Mouse (Mus musculus) limb, embryonic 14.5 days (tissue): ENCODE measurements around the gene Gtf2h4. TPM values are rescaled to one million over a fixed set of nuclear protein-coding genes. Genes with fewer than 3 reads are reported as not detected.
A peak's percentile ranks its signal among the peaks of the same experiment; 100 is the strongest.

Experiments
- ATAC-seq: fragments of 200-750 bp; cut with Nextera tagmentation; 2 replicates; pipeline ENCODE4 v1.8.0; 2017; ENCODE audit warnings: low read depth, moderate number of reproducible peaks, moderate TSS enrichment; ENCODE audit not compliant: low FRiP score
- DNase-seq: peaks from one replicate; pipeline ENCODE4 v3.0.0-alpha.2; 2015; ENCODE audit warnings: low spot score
- H3K27ac ChIP-seq: fragments of 300-500 bp; sonication (generic); replicated peaks from 2 replicates; pipeline ENCODE4 v1.5.1; 2014; ENCODE audit warnings: low read depth, mild to moderate bottlenecking, low read length, moderate library complexity, mixed read lengths
- H3K27me3 ChIP-seq: fragments of 300-500 bp; sonication (generic); 2 replicates; pipeline ENCODE4 v1.6.1; 2014; ENCODE audit warnings: low read length, mixed read lengths; ENCODE audit not compliant: control insufficient read depth, insufficient read depth
- H3K36me3 ChIP-seq: fragments of 300-500 bp; sonication (generic); 2 replicates; pipeline ENCODE4 v1.6.1; 2014; ENCODE audit warnings: mild to moderate bottlenecking, low read length, moderate library complexity, mixed read lengths; ENCODE audit not compliant: control insufficient read depth, insufficient read depth
- H3K4me1 ChIP-seq: fragments of 300-500 bp; sonication (generic); 2 replicates; pipeline ENCODE4 v1.6.1; 2014; ENCODE audit warnings: antibody characterized with exemption, low read length, mixed read lengths; ENCODE audit not compliant: control insufficient read depth, insufficient read depth
- H3K4me2 ChIP-seq: fragments of 300-500 bp; sonication (generic); replicated peaks from 2 replicates; pipeline ENCODE4 v1.6.1; 2014; ENCODE audit warnings: low read depth, mild to moderate bottlenecking, low read length, moderate library complexity; ENCODE audit not compliant: severe bottlenecking
- H3K4me3 ChIP-seq: fragments of 300-500 bp; sonication (generic); replicated peaks from 2 replicates; pipeline ENCODE4 v1.5.1; 2014; ENCODE audit warnings: low read length
- H3K9ac ChIP-seq: fragments of 300-500 bp; sonication (generic); 2 replicates; pipeline ENCODE4 v1.6.1; 2014; ENCODE audit warnings: mild to moderate bottlenecking, low read depth, low read length, moderate library complexity; ENCODE audit not compliant: severe bottlenecking
- H3K9me3 ChIP-seq: fragments of 300-500 bp; sonication (generic); 2 replicates; pipeline ENCODE4 v1.6.1; 2016; ENCODE audit warnings: low read length; ENCODE audit not compliant: control insufficient read depth
- POLR2A ChIP-seq: fragments of 200-500 bp; IDR thresholded peaks from 2 replicates; pipeline ENCODE4 v1.8.0; 2012; ENCODE audit warnings: inconsistent platforms, mild to moderate bottlenecking, moderate library complexity, borderline replicate concordance; ENCODE audit not compliant: insufficient read depth, insufficient read length; ENCODE audit errors: extremely low read depth
- WGBS: fragments of 180-500 bp; shearing (Covaris S2); extraction: QIAGEN DNeasy Blood & Tissue Kit; methylation state at CpG from one replicate; pipeline ENCODE4 v1.1.7; 2014; 5-methylcytosine and 5-hydroxymethylcytosine counted together
- polyA plus RNA-seq, 2 experiments: library from polyadenylated mRNA; depleted of rRNA in 1 of 2; stranded (reverse) in 1 of 2; unstranded in 1 of 2; fragments of >200 nt; fragmentation: Nextera tagmentation in 1 of 2; extraction: Ambion mirVana in 1 of 2; gene quantifications; 2 replicates each; pipeline versions ENCODE4 v1.2.1 to v1.2.3; 2012 to 2014

The Gtf2h4 gene
- polyA plus RNA-seq, 2 experiments, result 40.7 to 43.0 TPM

DNA sequence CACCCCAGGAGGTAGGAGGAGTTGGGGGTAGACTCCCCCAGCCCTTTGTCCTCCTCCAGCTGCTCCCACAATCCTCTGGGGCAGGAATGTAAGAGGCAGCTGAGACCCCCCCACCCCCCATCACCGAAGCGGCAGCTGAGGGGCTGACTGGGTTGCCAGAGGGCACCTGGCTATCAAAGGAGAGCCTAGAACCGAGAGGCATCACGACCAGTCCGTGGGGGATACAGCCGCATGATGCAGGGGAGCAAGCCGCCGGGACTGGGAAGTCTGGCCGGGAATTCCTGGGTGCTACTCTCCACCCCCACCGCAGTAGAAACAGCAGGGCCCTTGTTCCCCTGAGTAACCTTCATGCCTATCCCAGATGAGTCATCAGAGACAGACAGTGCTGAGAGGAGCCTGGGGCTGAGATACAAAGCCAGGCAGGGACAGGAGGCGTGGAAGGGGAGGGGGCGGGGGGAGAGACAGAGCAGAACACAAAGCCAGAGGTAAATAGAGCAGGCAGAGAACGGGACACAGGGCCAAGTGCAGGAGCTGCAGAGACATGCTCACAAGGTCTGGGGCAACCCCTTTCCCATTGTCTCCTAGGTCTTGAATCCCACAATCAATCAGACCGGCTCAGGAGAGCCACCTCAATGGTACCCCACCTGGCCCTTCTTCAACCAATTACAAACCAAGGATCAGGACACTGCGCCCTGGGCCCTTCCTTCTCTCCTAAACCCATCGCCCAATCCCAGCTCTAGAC lies 24.4 kb upstream of the Gtf2h4 start:
- H3K4me3 ChIP-seq, result peak overlapping the region; percentile 28
- DNase-seq (peak; percentile 43), ATAC-seq (peak; percentile 16; the same call in 1 of the 2 replicates)
- H3K4me1 ChIP-seq, result peaks cover 39% of the 10 kb centered on the region
- no peaks in the 10 kb centered on the region; the same call in 1 of the 2 replicates for H3K27me3 ChIP-seq
- H3K36me3 ChIP-seq, result peaks cover 16% of the 10 kb centered on the region
- 11% methylated on average over 16 of the region's 16 CpGs for WGBS
- no peak for TF ChIP-seq POLR2A
- H3K4me2 ChIP-seq, result peak overlapping the region; percentile 43
- H3K9me3 ChIP-seq, result 0 out of 2 replicates have a peak, but pooled peaks cover 4% of the 10 kb centered on the region
- H3K27ac ChIP-seq, result peak overlapping the region; percentile 21; the same call in 1 of the 2 replicates
- peak overlapping the region; percentile 34 for H3K9ac ChIP-seq

DNA sequence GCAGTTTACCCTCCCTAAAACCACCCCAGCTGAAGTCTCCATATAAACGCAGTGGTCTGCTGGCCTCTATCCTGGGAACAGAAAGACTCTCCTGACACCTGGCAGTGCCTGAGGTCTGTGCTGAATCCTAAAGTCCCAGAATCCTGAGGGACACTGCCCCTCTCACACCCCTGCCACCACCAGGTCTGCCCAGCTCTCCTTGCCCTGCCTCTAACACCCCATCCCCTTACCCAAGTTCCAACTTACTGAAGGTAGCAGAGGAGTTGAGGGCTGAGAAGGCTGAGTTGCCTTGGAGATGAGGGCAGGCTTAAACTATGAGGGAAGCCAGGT lies 23.9 kb upstream of the Gtf2h4 start:
- peak overlapping the region; percentile 28 for H3K4me3 ChIP-seq
- peak overlapping the region; percentile 34 for H3K9ac ChIP-seq
- no peaks in the 10 kb centered on the region; the same call in 1 of the 2 replicates for H3K27me3 ChIP-seq
- WGBS, result 57% methylated on average over 1 of the region's 1 CpGs
- no peak overlapping the region for H3K27ac ChIP-seq
- peaks cover 35% of the 10 kb centered on the region for H3K4me1 ChIP-seq
- DNase-seq (no peak), ATAC-seq (no peak)
- peak overlapping the region; percentile 43 for H3K4me2 ChIP-seq
- peaks cover 22% of the 10 kb centered on the region for H3K36me3 ChIP-seq
- TF ChIP-seq POLR2A, result no peak
- 0 out of 2 replicates have a peak, but pooled peaks cover 4% of the 10 kb centered on the region for H3K9me3 ChIP-seq

DNA sequence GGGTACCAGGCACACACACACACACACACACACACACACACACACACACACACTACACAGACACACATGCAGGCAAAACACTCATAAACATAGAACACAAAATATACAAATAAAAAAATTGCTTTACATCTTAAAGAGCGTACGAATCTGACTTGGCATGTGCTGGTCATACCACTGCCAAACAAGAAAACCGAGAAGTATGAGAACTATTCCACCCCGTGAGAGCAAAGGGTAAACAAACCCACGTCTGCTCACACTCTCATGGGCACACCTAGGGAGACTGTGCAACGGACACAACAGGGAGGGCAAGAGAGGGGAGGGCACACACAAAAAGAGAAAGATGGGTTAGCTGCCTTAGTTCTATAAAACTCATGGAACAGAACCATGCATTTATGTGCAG lies 23.2 kb upstream of the Gtf2h4 start:
- Histone ChIP-seq H3K36me3 (peaks cover 29% of the 10 kb centered on the region), H3K27me3 (no peaks in the 10 kb centered on the region), H3K4me3 (no peak overlapping the region), H3K27ac (no peak overlapping the region), H3K9me3 (0 out of 2 replicates have a peak, but pooled peaks cover 4% of the 10 kb centered on the region), H3K4me2 (peak overlapping the region; percentile 43; the same call in 1 of the 2 replicates), H3K4me1 (peaks cover 28% of the 10 kb centered on the region), H3K9ac (no peak overlapping the region)
- DNase-seq, result no peak
- 57% methylated on average over 6 of the region's 6 CpGs for WGBS
- no peak for ATAC-seq
- TF ChIP-seq POLR2A, result no peak

DNA sequence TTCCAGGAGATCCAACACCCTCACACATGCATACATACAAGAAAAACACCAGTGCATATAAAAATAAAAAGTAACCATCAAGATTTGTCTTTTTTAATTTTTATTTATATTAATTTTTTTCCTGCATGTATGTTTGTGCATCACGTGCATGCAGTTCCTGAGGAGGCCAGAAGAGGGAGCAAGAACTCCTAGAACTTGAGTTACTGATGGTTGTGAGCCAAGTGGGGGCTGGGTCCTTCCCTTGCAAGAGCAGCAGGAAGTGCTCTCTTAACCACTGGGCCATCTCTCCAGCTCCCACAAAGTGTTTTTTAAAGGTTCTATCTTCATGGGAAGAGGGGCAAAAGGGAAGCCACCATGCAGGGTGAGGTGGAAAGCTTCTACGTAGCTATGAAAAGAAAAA lies 21.8 kb upstream of the Gtf2h4 start:
- ATAC-seq (no peak), DNase-seq (no peak)
- 95% methylated on average over 2 of the region's 2 CpGs for WGBS
- no peaks in the 10 kb centered on the region for H3K27me3 ChIP-seq
- TF ChIP-seq POLR2A, result no peak
- no peak overlapping the region for H3K9ac ChIP-seq
- H3K4me1 ChIP-seq, result peaks cover 27% of the 10 kb centered on the region
- H3K9me3 ChIP-seq, result 0 out of 2 replicates have a peak, but pooled peaks cover 4% of the 10 kb centered on the region
- H3K4me2 ChIP-seq, result no peak overlapping the region
- H3K4me3 ChIP-seq, result no peak overlapping the region
- peaks cover 42% of the 10 kb centered on the region for H3K36me3 ChIP-seq
- H3K27ac ChIP-seq, result no peak overlapping the region

DNA sequence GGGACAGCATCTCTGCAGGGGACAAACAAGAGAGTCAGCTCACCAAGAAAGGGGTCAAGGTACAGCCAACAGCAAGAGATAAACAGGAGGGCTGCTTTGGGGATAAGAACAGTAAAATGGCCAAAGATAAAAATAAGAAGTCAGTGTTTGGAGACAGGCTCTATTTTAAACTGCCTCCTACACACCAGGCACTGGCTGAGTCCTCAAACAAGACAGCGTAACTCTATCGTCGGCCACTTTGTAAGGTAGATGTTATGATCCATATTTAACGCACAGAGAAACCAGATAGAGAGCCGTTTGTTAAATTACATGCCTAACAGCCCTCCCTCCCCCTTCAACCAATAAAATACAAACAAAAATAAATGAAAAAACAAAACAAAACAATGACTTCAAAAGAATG lies 20.4 kb upstream of the Gtf2h4 start:
- Histone ChIP-seq H3K4me3 (no peak overlapping the region), H3K4me2 (no peak overlapping the region), H3K27me3 (no peaks in the 10 kb centered on the region), H3K36me3 (peaks cover 54% of the 10 kb centered on the region), H3K9me3 (0 out of 2 replicates have a peak, but pooled peaks cover 4% of the 10 kb centered on the region), H3K9ac (no peak overlapping the region), H3K4me1 (peaks cover 17% of the 10 kb centered on the region), H3K27ac (no peak overlapping the region)
- 90% methylated on average over 5 of the region's 5 CpGs for WGBS
- DNase-seq (no peak), ATAC-seq (no peak)
- TF ChIP-seq POLR2A, result no peak
